Mouse (Mus musculus) bone marrow macrophage, adult 2 months (primary cell): ENCODE data around the gene Kcnj9.

Experiments used
- CTCF ChIP-seq: IDR thresholded peaks from 2 replicates; pipeline ENCODE4 v1.5.1; 2012; ENCODE audit warnings: low read depth, mild to moderate bottlenecking, low read length, moderate library complexity
- POLR2A ChIP-seq: IDR thresholded peaks from 2 replicates; pipeline ENCODE4 v1.6.1; 2012; ENCODE audit warnings: mild to moderate bottlenecking, low read depth, low read length, borderline replicate concordance

GRCm38 (mm10) chr1:172335804-172336203 lies 6.7 kb upstream of the Kcnj9 start:
- TF ChIP-seq CTCF (no peak), POLR2A (no peak)
